Mouse (Mus musculus): Measurements from ENCODE around the gene Selenok. TPM values are rescaled to one million over a fixed set of nuclear protein-coding genes. Genes with fewer than 3 reads are reported as not detected.
A peak's percentile ranks its signal among the peaks of the same experiment; 100 is the strongest.

Selenok gene
- polyA plus RNA-seq, 1 experiment from 2014 or later = 133 TPM

- no peak overlapping the region for H3K27ac ChIP-seq
- H3K4me1 ChIP-seq = peaks cover 28% of the 10 kb centered on the region
- peaks cover 60% of the 10 kb centered on the region for H3K36me3 ChIP-seq
- no peak overlapping the region for H3K9ac ChIP-seq
- H3K9me3 ChIP-seq (replicated peaks) = no peaks in the 10 kb centered on the region
- no peaks in the 10 kb centered on the region for H3K27me3 ChIP-seq (replicated peaks)
- ATAC-seq = no peak
- no peak overlapping the region for H3K4me3 ChIP-seq
- WGBS (ENCODE audit: insufficient replicate concordance) = 83% methylated on average over 5 of the region's 5 CpGs
- H3K4me2 ChIP-seq = no peak overlapping the region
These were observed 3.9 kb downstream of the Selenok start for GRCm38 (mm10) chr14:29971993-29972392.

DNA sequence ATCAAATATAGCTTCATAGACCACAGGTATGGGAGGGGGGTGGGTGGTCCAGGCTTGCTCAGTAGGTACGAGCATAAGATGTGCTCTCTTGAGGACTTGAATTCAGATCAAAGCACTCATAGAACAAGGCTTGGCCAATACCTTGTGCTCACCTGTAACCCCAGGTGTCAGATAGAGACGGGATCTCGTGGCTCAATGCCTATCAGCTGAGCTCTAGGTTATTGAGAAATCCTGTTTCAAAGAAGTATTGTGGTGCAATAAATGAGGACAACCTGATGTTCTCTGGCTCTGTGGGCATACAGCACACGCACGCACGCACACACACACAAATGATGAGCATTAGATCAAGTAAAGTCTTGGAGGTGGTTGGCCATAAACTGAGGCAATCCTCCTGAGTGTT lies 8.8 kb downstream of the Selenok start:
- no peak overlapping the region for H3K4me2 ChIP-seq
- H3K9me3 ChIP-seq (replicated peaks) = no peaks in the 10 kb centered on the region
- H3K27me3 ChIP-seq (replicated peaks) = no peaks in the 10 kb centered on the region
- WGBS (ENCODE audit: insufficient replicate concordance) = 91% methylated on average over 6 of the region's 6 CpGs
- H3K36me3 ChIP-seq = peaks cover 58% of the 10 kb centered on the region
- H3K4me1 ChIP-seq = peaks cover 11% of the 10 kb centered on the region
- no peak overlapping the region for H3K9ac ChIP-seq
- H3K4me3 ChIP-seq = no peak overlapping the region
- H3K27ac ChIP-seq = no peak overlapping the region
- no peak for ATAC-seq

- Histone ChIP-seq H3K9me3 (replicated peaks) (no peaks in the 10 kb centered on the region), H3K27me3 (replicated peaks) (no peaks in the 10 kb centered on the region), H3K4me1 (peaks cover 11% of the 10 kb centered on the region), H3K9ac (peak within 1 kb of the TSS; percentile 88), H3K4me2 (peak within 1 kb of the TSS; percentile 82), H3K36me3 (peaks cover 58% of the 10 kb centered on the region), H3K4me3 (peak within 1 kb of the TSS; percentile 88), H3K27ac (peak within 1 kb of the TSS; percentile 85)
- 1% methylated on average over 44 of the region's 44 CpGs for WGBS (ENCODE audit: insufficient replicate concordance)
- ATAC-seq = peak; percentile 94
These were observed 10.4 kb downstream of the Selenok start, which contains the start of gene Actr8 for GRCm38 (mm10) chr14:29978254-29979204. Actr8 (plus strand) TSS chr14:29978337.

- Histone ChIP-seq H3K4me1 (peaks cover 11% of the 10 kb centered on the region), H3K4me2 (no peak overlapping the region), H3K4me3 (no peak overlapping the region), H3K9ac (no peak overlapping the region), H3K27me3 (replicated peaks) (no peaks in the 10 kb centered on the region), H3K27ac (no peak overlapping the region), H3K9me3 (replicated peaks) (no peaks in the 10 kb centered on the region), H3K36me3 (peaks cover 59% of the 10 kb centered on the region)
- no peak for ATAC-seq
- 90% methylated on average over 10 of the region's 10 CpGs for WGBS (ENCODE audit: insufficient replicate concordance)
These were observed 12.5 kb downstream of the Selenok start for GRCm38 (mm10) chr14:29980447-29981205.

DNA sequence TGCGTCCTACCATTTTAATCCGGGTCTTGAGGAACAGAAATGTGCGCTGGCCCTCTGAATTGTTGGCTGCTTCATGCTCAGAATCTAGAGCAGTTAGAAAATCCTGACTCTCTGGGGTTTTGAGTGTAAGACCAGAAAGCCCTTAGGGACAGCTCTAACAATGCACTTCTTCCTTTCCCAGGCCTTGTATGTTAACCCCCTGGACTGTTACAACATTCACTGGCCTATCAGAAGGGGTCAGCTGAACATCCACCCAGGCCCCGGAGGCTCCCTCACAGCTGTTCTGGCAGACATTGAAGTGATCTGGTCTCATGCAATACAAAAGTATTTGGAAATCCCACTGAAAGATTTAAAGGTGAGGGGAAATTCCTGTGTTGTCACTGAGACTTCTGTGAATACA lies 18.0 kb downstream of the Selenok start:
- no peak overlapping the region for H3K4me2 ChIP-seq
- no peaks in the 10 kb centered on the region for H3K27me3 ChIP-seq (replicated peaks)
- no peaks in the 10 kb centered on the region for H3K4me1 ChIP-seq
- WGBS (ENCODE audit: insufficient replicate concordance) = 80% methylated on average over 4 of the region's 4 CpGs
- no peak overlapping the region for H3K4me3 ChIP-seq
- no peak overlapping the region for H3K27ac ChIP-seq
- no peaks in the 10 kb centered on the region for H3K9me3 ChIP-seq (replicated peaks)
- peaks cover 100% of the 10 kb centered on the region for H3K36me3 ChIP-seq
- no peak overlapping the region for H3K9ac ChIP-seq
- no peak for ATAC-seq

GRCm38 (mm10) chr14:29987276-29987675 lies 19.2 kb downstream of the Selenok start:
- ATAC-seq = no peak
- H3K4me3 ChIP-seq = no peak overlapping the region
- no peak overlapping the region for H3K9ac ChIP-seq
- peaks cover 100% of the 10 kb centered on the region for H3K36me3 ChIP-seq
- 89% methylated on average over 6 of the region's 6 CpGs for WGBS (ENCODE audit: insufficient replicate concordance)
- H3K27ac ChIP-seq = no peak overlapping the region
- no peaks in the 10 kb centered on the region for H3K4me1 ChIP-seq
- no peaks in the 10 kb centered on the region for H3K27me3 ChIP-seq (replicated peaks)
- H3K4me2 ChIP-seq = no peak overlapping the region
- no peaks in the 10 kb centered on the region for H3K9me3 ChIP-seq (replicated peaks)

DNA sequence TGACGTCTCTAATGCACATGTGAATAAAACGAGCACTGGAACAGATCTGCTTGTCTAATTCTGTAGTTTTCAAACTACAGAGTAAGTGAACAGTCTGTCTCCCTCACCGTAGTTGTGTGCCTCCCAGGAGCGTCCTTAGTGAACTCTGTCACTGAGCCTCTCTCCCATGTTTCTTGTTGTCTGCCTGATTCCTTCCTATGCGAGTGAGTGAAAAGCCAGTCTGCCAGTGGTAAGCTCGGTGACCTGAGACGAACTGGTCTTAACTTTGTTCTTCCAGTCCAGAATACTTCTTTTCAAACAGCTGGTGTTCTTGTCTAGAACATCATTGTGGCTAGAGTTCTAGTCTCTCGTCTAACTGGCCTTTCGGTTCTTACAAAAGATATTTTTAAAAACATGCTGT lies 19.6 kb downstream of the Selenok start:
- Histone ChIP-seq H3K4me1 (no peaks in the 10 kb centered on the region), H3K4me3 (no peak overlapping the region), H3K27ac (no peak overlapping the region), H3K9me3 (replicated peaks) (no peaks in the 10 kb centered on the region), H3K4me2 (no peak overlapping the region), H3K9ac (no peak overlapping the region), H3K36me3 (peaks cover 100% of the 10 kb centered on the region), H3K27me3 (replicated peaks) (no peaks in the 10 kb centered on the region)
- 85% methylated on average over 9 of the region's 9 CpGs for WGBS (ENCODE audit: insufficient replicate concordance)
- ATAC-seq = no peak

- Histone ChIP-seq H3K9ac (no peak overlapping the region), H3K27ac (no peak overlapping the region), H3K4me1 (no peaks in the 10 kb centered on the region), H3K36me3 (peaks cover 100% of the 10 kb centered on the region), H3K4me2 (no peak overlapping the region), H3K9me3 (replicated peaks) (no peaks in the 10 kb centered on the region), H3K4me3 (no peak overlapping the region), H3K27me3 (replicated peaks) (no peaks in the 10 kb centered on the region)
- no peak for ATAC-seq
- 91% methylated on average over 4 of the region's 4 CpGs for WGBS (ENCODE audit: insufficient replicate concordance)
These were observed 20.2 kb downstream of the Selenok start for GRCm38 (mm10) chr14:29988337-29988736.

DNA sequence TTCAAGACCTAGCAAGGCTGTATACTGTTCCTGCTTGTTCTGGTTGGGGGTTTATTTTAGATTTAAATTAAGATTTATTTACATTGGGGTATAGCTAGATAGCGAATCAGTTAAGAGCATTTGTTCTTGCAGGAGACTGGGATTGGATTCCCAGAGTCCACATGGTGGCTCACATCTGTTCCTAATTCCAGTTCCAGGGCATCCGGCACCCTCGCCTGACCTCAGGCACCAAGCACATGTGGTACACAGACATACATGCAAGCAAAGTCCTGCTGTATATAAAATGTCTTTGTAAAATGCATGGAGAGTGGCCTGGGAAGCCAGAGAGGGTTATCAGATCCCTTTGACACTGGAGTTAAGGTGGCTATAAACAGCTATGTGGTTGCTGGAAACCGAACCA lies 26.9 kb downstream of the Selenok start:
- Histone ChIP-seq H3K4me2 (no peak overlapping the region), H3K4me1 (peaks cover 10% of the 10 kb centered on the region; the same call in 1 of the 2 replicates), H3K27me3 (replicated peaks) (no peaks in the 10 kb centered on the region), H3K27ac (no peak overlapping the region), H3K9me3 (replicated peaks) (no peaks in the 10 kb centered on the region), H3K9ac (no peak overlapping the region), H3K4me3 (no peak overlapping the region), H3K36me3 (peaks cover 71% of the 10 kb centered on the region)
- ATAC-seq = no peak
- 78% methylated on average over 4 of the region's 4 CpGs for WGBS (ENCODE audit: insufficient replicate concordance)

DNA sequence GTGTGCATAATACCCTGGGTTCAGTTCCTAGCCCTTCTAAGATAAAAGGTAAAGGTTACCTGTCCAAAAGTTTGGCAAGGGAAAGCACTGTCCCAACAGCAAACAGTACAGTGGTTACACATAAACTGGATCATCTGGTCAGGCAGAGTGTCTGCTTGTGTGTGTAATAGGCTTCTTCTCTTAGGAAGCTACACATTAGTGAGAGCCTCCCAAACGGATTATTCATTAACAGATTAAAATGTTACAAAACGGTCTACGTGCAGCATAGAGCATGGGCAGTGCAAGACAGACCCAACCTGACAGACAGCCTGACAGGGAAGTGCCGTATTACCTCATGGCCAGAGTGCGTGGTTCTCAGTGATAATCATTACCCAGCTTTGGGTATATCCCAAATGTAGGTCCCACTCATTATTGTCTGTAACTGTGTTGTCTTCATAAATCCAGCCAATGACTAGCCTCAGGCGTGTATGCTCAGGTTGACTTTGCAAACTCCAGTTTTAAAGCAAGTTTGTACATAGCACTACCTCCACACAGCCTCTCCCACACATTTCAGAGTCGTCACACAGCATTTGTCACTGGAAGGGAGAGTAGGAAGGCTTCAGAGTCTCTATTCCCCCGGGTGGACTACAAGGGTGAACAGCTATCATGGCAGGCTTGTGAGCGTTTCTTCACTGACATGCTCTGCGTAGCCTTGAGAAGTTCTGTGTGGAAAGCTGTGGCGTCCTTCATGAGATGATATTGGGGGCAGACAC lies 28.1 kb downstream of the Selenok start:
- no peaks in the 10 kb centered on the region for H3K27me3 ChIP-seq (replicated peaks)
- ATAC-seq = peak; percentile 78
- H3K4me3 ChIP-seq = no peak overlapping the region
- peak overlapping the region; percentile 63 for H3K27ac ChIP-seq
- 74% methylated on average over 11 of the region's 11 CpGs for WGBS (ENCODE audit: insufficient replicate concordance)
- no peak overlapping the region for H3K9ac ChIP-seq
- no peak overlapping the region for H3K4me2 ChIP-seq
- peaks cover 11% of the 10 kb centered on the region; the same call in 1 of the 2 replicates for H3K4me1 ChIP-seq
- no peaks in the 10 kb centered on the region for H3K9me3 ChIP-seq (replicated peaks)
- H3K36me3 ChIP-seq = peaks cover 59% of the 10 kb centered on the region

DNA sequence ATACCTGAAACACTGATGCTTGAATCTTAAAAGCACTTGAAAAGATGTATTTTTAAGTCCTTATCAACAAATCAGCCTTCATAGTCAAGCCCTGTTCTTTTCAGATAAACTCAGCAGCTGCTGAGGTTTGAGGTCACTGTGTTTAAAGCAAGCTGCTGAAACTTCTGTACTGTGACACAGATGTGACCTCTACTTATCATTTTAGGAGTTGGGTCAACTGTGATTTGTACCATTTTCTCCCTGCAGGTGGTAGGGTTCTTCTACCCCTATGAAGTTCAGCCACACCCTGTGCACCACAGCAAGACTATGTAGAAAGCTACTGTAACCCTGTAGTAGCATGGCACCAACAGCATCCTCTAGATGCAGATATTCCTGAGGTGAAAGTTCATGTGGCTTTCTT lies 29.2 kb downstream of the Selenok start:
- Histone ChIP-seq H3K27ac (no peak overlapping the region), H3K9me3 (replicated peaks) (no peaks in the 10 kb centered on the region), H3K27me3 (replicated peaks) (no peaks in the 10 kb centered on the region), H3K36me3 (peaks cover 47% of the 10 kb centered on the region), H3K9ac (no peak overlapping the region), H3K4me3 (no peak overlapping the region), H3K4me2 (no peak overlapping the region), H3K4me1 (peaks cover 11% of the 10 kb centered on the region; the same call in 1 of the 2 replicates)
- no peak for ATAC-seq
